Mouse (Mus musculus) naive thymus-derived CD4-positive, alpha-beta T cell, adult 2 months (primary cell): Measurements from ENCODE around the gene Fgf12.

Source experiments
- DNase-seq: peaks from one replicate; pipeline ENCODE4 v3.0.0-alpha.2; 2011; ENCODE audit warnings: low read depth

The Fgf12 gene

GRCm38 (mm10) chr16:28311618-28312017 is 441.2 kb downstream of the Fgf12 start:
- DNase-seq, result no peak

GRCm38 (mm10) chr16:28303889-28304288 is 449.0 kb downstream of the Fgf12 start:
- no peak for DNase-seq

- DNase-seq, result no peak
Measured at GRCm38 (mm10) chr16:28289689-28290330, 463.1 kb downstream of the Fgf12 start.

- DNase-seq, result no peak
Measured at GRCm38 (mm10) chr16:28257904-28258303, 495.0 kb downstream of the Fgf12 start.

GRCm38 (mm10) chr16:28254303-28254702 is 498.6 kb downstream of the Fgf12 start:
- no peak for DNase-seq

GRCm38 (mm10) chr16:28251930-28252329 is 500.9 kb downstream of the Fgf12 start:
- no peak for DNase-seq

GRCm38 (mm10) chr16:28242867-28243649 is 509.8 kb downstream of the Fgf12 start:
- DNase-seq, result no peak

- DNase-seq, result no peak
Measured at GRCm38 (mm10) chr16:28239382-28239781, 513.5 kb downstream of the Fgf12 start.

GRCm38 (mm10) chr16:28238019-28238868 is 514.6 kb downstream of the Fgf12 start:
- no peak for DNase-seq

GRCm38 (mm10) chr16:28215930-28216329 is 536.9 kb downstream of the Fgf12 start:
- no peak for DNase-seq

- no peak for DNase-seq
Measured at GRCm38 (mm10) chr16:28212411-28212810, 540.5 kb downstream of the Fgf12 start.

GRCm38 (mm10) chr16:28156443-28156842 is 596.4 kb downstream of the Fgf12 start:
- no peak for DNase-seq

- no peak for DNase-seq
Measured at GRCm38 (mm10) chr16:28140972-28141371, 611.9 kb downstream of the Fgf12 start.

- no peak for DNase-seq
Measured at GRCm38 (mm10) chr16:28127006-28127405, 625.9 kb downstream of the Fgf12 start.
